Mouse (Mus musculus) R1 (cell line): ENCODE measurements around the gene Flrt2.

Source experiments
- DNase-seq: peaks from one replicate; pipeline ENCODE4 v3.0.0-alpha.2; 2018; ENCODE audit warnings: low read depth, low spot score

The Flrt2 gene

GRCm38 (mm10) chr12:95734075-95734474 is 42.0 kb downstream of the Flrt2 start:
- no peak for DNase-seq

GRCm38 (mm10) chr12:95737571-95737970 is 45.5 kb downstream of the Flrt2 start:
- DNase-seq: no peak

GRCm38 (mm10) chr12:95738031-95738430 is 46.0 kb downstream of the Flrt2 start:
- no peak for DNase-seq

- DNase-seq: no peak
Measured at GRCm38 (mm10) chr12:95738491-95739135, 46.6 kb downstream of the Flrt2 start.

GRCm38 (mm10) chr12:95739739-95740138 is 47.7 kb downstream of the Flrt2 start:
- DNase-seq: no peak

GRCm38 (mm10) chr12:95741296-95741695 is 49.3 kb downstream of the Flrt2 start:
- DNase-seq: no peak

GRCm38 (mm10) chr12:95744307-95744706 is 52.3 kb downstream of the Flrt2 start:
- DNase-seq: no peak

- no peak for DNase-seq
Measured at GRCm38 (mm10) chr12:95746856-95747579, 55.0 kb downstream of the Flrt2 start.

- no peak for DNase-seq
Measured at GRCm38 (mm10) chr12:95748760-95749159, 56.7 kb downstream of the Flrt2 start.

- no peak for DNase-seq
Measured at GRCm38 (mm10) chr12:95749248-95749647, 57.2 kb downstream of the Flrt2 start.

- DNase-seq: no peak
Measured at GRCm38 (mm10) chr12:95759212-95759746, 67.3 kb downstream of the Flrt2 start.

- DNase-seq: no peak
Measured at GRCm38 (mm10) chr12:95765255-95765654, 73.2 kb downstream of the Flrt2 start.

GRCm38 (mm10) chr12:95769041-95769440 is 77.0 kb downstream of the Flrt2 start:
- DNase-seq: no peak

- DNase-seq: no peak
Measured at GRCm38 (mm10) chr12:95770251-95770650, 78.2 kb downstream of the Flrt2 start.

GRCm38 (mm10) chr12:95790146-95790545 is 98.1 kb downstream of the Flrt2 start:
- no peak for DNase-seq

- DNase-seq: no peak
Measured at GRCm38 (mm10) chr12:95816660-95817059, 124.6 kb downstream of the Flrt2 start.
